Mouse (Mus musculus): ENCODE results near the gene Nxn. TPM values are rescaled to one million over a fixed set of nuclear protein-coding genes. Genes with fewer than 3 reads are reported as not detected.

Nxn gene
- polyA plus RNA-seq, 1 experiment = 10.6 TPM

GRCm38 (mm10) chr11:76324207-76324606 lies 74.7 kb downstream of the Nxn start:
- Histone ChIP-seq H3K4me3 (ENCODE audit: insufficient read depth, low read depth, low read length) (no peak overlapping the region), H3K4me1 (ENCODE audit: control insufficient read depth, insufficient read depth, low read length) (peaks cover 7% of the 10 kb centered on the region; the same call in 1 of the 2 replicates), H3K27ac (ENCODE audit: insufficient read depth, low read depth, low read length) (no peak overlapping the region), H3K27me3 (replicated peaks; ENCODE audit: control insufficient read depth, insufficient read depth, low read length) (no peaks in the 10 kb centered on the region), H3K36me3 (ENCODE audit: control insufficient read depth, insufficient read depth, low read length) (no peaks in the 10 kb centered on the region)
- no peak for DNase-seq
- WGBS = 76% methylated on average over 9 of the region's 9 CpGs
- TF ChIP-seq POLR2A (IDR thresholded peaks at IDR 0.05; ENCODE audit: low read depth, low read length) (no peak), CTCF (conservative IDR thresholded peaks at IDR 0.05; ENCODE audit: insufficient read depth, insufficient read length, low read depth, low read length) (no peak)

GRCm38 (mm10) chr11:76322939-76323338 lies 76.0 kb downstream of the Nxn start:
- no peak for TF ChIP-seq POLR2A (IDR thresholded peaks at IDR 0.05; ENCODE audit: low read depth, low read length)
- WGBS = 57% methylated on average over 5 of the region's 5 CpGs
- DNase-seq = peak; percentile 39
- no peaks in the 10 kb centered on the region for H3K36me3 ChIP-seq (ENCODE audit: control insufficient read depth, insufficient read depth, low read length)
- H3K4me3 ChIP-seq (ENCODE audit: insufficient read depth, low read depth, low read length) = no peak overlapping the region
- H3K27ac ChIP-seq (ENCODE audit: insufficient read depth, low read depth, low read length) = no peak overlapping the region
- H3K4me1 ChIP-seq (ENCODE audit: control insufficient read depth, insufficient read depth, low read length) = peaks cover 7% of the 10 kb centered on the region; the same call in 1 of the 2 replicates
- no peaks in the 10 kb centered on the region for H3K27me3 ChIP-seq (replicated peaks; ENCODE audit: control insufficient read depth, insufficient read depth, low read length)

GRCm38 (mm10) chr11:76322081-76322480 lies 76.9 kb downstream of the Nxn start:
- no peaks in the 10 kb centered on the region for H3K27me3 ChIP-seq (replicated peaks; ENCODE audit: control insufficient read depth, insufficient read depth, low read length)
- no peak for DNase-seq
- H3K4me1 ChIP-seq (ENCODE audit: control insufficient read depth, insufficient read depth, low read length) = peaks cover 4% of the 10 kb centered on the region; the same call in 1 of the 2 replicates
- WGBS = 82% methylated on average over 1 of the region's 1 CpGs
- H3K36me3 ChIP-seq (ENCODE audit: control insufficient read depth, insufficient read depth, low read length) = no peaks in the 10 kb centered on the region
- no peak overlapping the region for H3K27ac ChIP-seq (ENCODE audit: insufficient read depth, low read depth, low read length)
- no peak for TF ChIP-seq CTCF (conservative IDR thresholded peaks at IDR 0.05; ENCODE audit: insufficient read depth, insufficient read length, low read depth, low read length)
- no peak for TF ChIP-seq POLR2A (IDR thresholded peaks at IDR 0.05; ENCODE audit: low read depth, low read length)
- no peak overlapping the region for H3K4me3 ChIP-seq (ENCODE audit: insufficient read depth, low read depth, low read length)

GRCm38 (mm10) chr11:76320475-76320874 lies 78.5 kb downstream of the Nxn start:
- WGBS = 97% methylated on average over 9 of the region's 9 CpGs
- H3K4me1 ChIP-seq (ENCODE audit: control insufficient read depth, insufficient read depth, low read length) = peaks cover 4% of the 10 kb centered on the region; the same call in 1 of the 2 replicates

GRCm38 (mm10) chr11:76319714-76320435 lies 79.1 kb downstream of the Nxn start:
- TF ChIP-seq POLR2A (IDR thresholded peaks at IDR 0.05; ENCODE audit: low read depth, low read length) (no peak), CTCF (conservative IDR thresholded peaks at IDR 0.05; ENCODE audit: insufficient read depth, insufficient read length, low read depth, low read length) (no peak)
- H3K4me3 ChIP-seq (ENCODE audit: insufficient read depth, low read depth, low read length) = no peak overlapping the region
- no peak overlapping the region for H3K27ac ChIP-seq (ENCODE audit: insufficient read depth, low read depth, low read length)
- DNase-seq = peak; percentile 31
- H3K36me3 ChIP-seq (ENCODE audit: control insufficient read depth, insufficient read depth, low read length) = no peaks in the 10 kb centered on the region
- peaks cover 4% of the 10 kb centered on the region for H3K4me1 ChIP-seq (ENCODE audit: control insufficient read depth, insufficient read depth, low read length)
- 67% methylated on average over 9 of the region's 9 CpGs for WGBS
- H3K27me3 ChIP-seq (replicated peaks; ENCODE audit: control insufficient read depth, insufficient read depth, low read length) = no peaks in the 10 kb centered on the region

More at GRCm38 (mm10) chr11:76320475-76320874, 78.5 kb downstream of the Nxn start:
- TF ChIP-seq CTCF (conservative IDR thresholded peaks at IDR 0.05; ENCODE audit: insufficient read depth, insufficient read length, low read depth, low read length) (no peak), POLR2A (IDR thresholded peaks at IDR 0.05; ENCODE audit: low read depth, low read length) (no peak)
- no peak for DNase-seq
- no peak overlapping the region for H3K27ac ChIP-seq (ENCODE audit: insufficient read depth, low read depth, low read length)
- H3K4me3 ChIP-seq (ENCODE audit: insufficient read depth, low read depth, low read length) = no peak overlapping the region
- no peaks in the 10 kb centered on the region for H3K27me3 ChIP-seq (replicated peaks; ENCODE audit: control insufficient read depth, insufficient read depth, low read length)
- H3K36me3 ChIP-seq (ENCODE audit: control insufficient read depth, insufficient read depth, low read length) = no peaks in the 10 kb centered on the region

- no peak for DNase-seq
- TF ChIP-seq POLR2A (IDR thresholded peaks at IDR 0.05; ENCODE audit: low read depth, low read length) (no peak), CTCF (conservative IDR thresholded peaks at IDR 0.05; ENCODE audit: insufficient read depth, insufficient read length, low read depth, low read length) (no peak)
- Histone ChIP-seq H3K27ac (ENCODE audit: insufficient read depth, low read depth, low read length) (no peak overlapping the region), H3K27me3 (replicated peaks; ENCODE audit: control insufficient read depth, insufficient read depth, low read length) (no peaks in the 10 kb centered on the region), H3K4me3 (ENCODE audit: insufficient read depth, low read depth, low read length) (no peak overlapping the region), H3K4me1 (ENCODE audit: control insufficient read depth, insufficient read depth, low read length) (peaks cover 4% of the 10 kb centered on the region), H3K36me3 (ENCODE audit: control insufficient read depth, insufficient read depth, low read length) (no peaks in the 10 kb centered on the region)
- WGBS = 69% methylated on average over 2 of the region's 2 CpGs
Observed at GRCm38 (mm10) chr11:76317904-76318303, 81.0 kb downstream of the Nxn start.

- DNase-seq = no peak
- no peak for TF ChIP-seq POLR2A (IDR thresholded peaks at IDR 0.05; ENCODE audit: low read depth, low read length)
- no peak for TF ChIP-seq CTCF (conservative IDR thresholded peaks at IDR 0.05; ENCODE audit: insufficient read depth, insufficient read length, low read depth, low read length)
- Histone ChIP-seq H3K27ac (ENCODE audit: insufficient read depth, low read depth, low read length) (no peak overlapping the region), H3K36me3 (ENCODE audit: control insufficient read depth, insufficient read depth, low read length) (no peaks in the 10 kb centered on the region), H3K4me1 (ENCODE audit: control insufficient read depth, insufficient read depth, low read length) (no peaks in the 10 kb centered on the region; the same call in 1 of the 2 replicates), H3K4me3 (ENCODE audit: insufficient read depth, low read depth, low read length) (no peak overlapping the region), H3K27me3 (replicated peaks; ENCODE audit: control insufficient read depth, insufficient read depth, low read length) (no peaks in the 10 kb centered on the region)
- 83% methylated on average over 5 of the region's 5 CpGs for WGBS
Observed at GRCm38 (mm10) chr11:76315785-76316444, 83.0 kb downstream of the Nxn start.

Data from kidney, adult 2 months (tissue).